Mouse (Mus musculus): ENCODE results near the gene Clec18a. TPM values are rescaled to one million over a fixed set of nuclear protein-coding genes. Genes with fewer than 3 reads are reported as not detected.
"Not testable (repeated sequence)": the region's sequence is repeated elsewhere in the genome, so short reads cannot be mapped to it uniquely, and the experiment has no call there.

The Clec18a gene
- total RNA-seq, 2 experiments from 2014 or later: not detected

- peak; percentile 19 for ATAC-seq (ENCODE audit: poor library complexity, severe bottlenecking)
Measured at GRCm38 (mm10) chr8:111056691-111057293, 35.4 kb downstream of the Clec18a start.

GRCm38 (mm10) chr8:111056158-111056663 is 36.0 kb downstream of the Clec18a start, which contains the start of gene Exosc6:
TSS of gene Exosc6 (plus strand) at chr8:111056339.
- ATAC-seq (ENCODE audit: poor library complexity, severe bottlenecking): peak; percentile 99

GRCm38 (mm10) chr8:111055661-111056060 is 36.6 kb downstream of the Clec18a start:
- no peak for ATAC-seq (ENCODE audit: poor library complexity, severe bottlenecking)

GRCm38 (mm10) chr8:111055031-111055634 is 37.1 kb downstream of the Clec18a start:
- ATAC-seq (ENCODE audit: poor library complexity, severe bottlenecking): no peak

- ATAC-seq (ENCODE audit: poor library complexity, severe bottlenecking): no peak
Measured at GRCm38 (mm10) chr8:111053827-111054518, 38.3 kb downstream of the Clec18a start.

- no peak for ATAC-seq (ENCODE audit: poor library complexity, severe bottlenecking)
Measured at GRCm38 (mm10) chr8:111049106-111049505, 43.1 kb downstream of the Clec18a start.

GRCm38 (mm10) chr8:111048694-111049093 is 43.5 kb downstream of the Clec18a start:
- ATAC-seq (ENCODE audit: poor library complexity, severe bottlenecking): no peak

GRCm38 (mm10) chr8:111044003-111044734 is 48.1 kb downstream of the Clec18a start:
- ATAC-seq (ENCODE audit: poor library complexity, severe bottlenecking): no peak

GRCm38 (mm10) chr8:111042546-111042945 is 49.7 kb downstream of the Clec18a start:
- no peak for ATAC-seq (ENCODE audit: poor library complexity, severe bottlenecking)

GRCm38 (mm10) chr8:111036591-111036990 is 55.6 kb downstream of the Clec18a start:
- ATAC-seq (ENCODE audit: poor library complexity, severe bottlenecking): no peak

- peak; percentile 1; the same call in 1 of the 2 replicates for ATAC-seq (ENCODE audit: poor library complexity, severe bottlenecking)
Measured at GRCm38 (mm10) chr8:111034276-111034675, 58.0 kb downstream of the Clec18a start.

GRCm38 (mm10) chr8:111033482-111034215 is 58.6 kb downstream of the Clec18a start:
- ATAC-seq (ENCODE audit: poor library complexity, severe bottlenecking): peak; percentile 99

GRCm38 (mm10) chr8:111032916-111033315 is 59.3 kb downstream of the Clec18a start, which contains the start of gene Aars:
TSS of gene Aars (plus strand) at chr8:111033144.
- ATAC-seq (ENCODE audit: poor library complexity, severe bottlenecking): no peak

GRCm38 (mm10) chr8:111031572-111031971 is 60.7 kb downstream of the Clec18a start, which contains the start of gene Ddx19b:
TSS of gene Ddx19b (minus strand) at chr8:111031751.
- ATAC-seq (ENCODE audit: poor library complexity, severe bottlenecking): no peak

- no peak for ATAC-seq (ENCODE audit: poor library complexity, severe bottlenecking)
Measured at GRCm38 (mm10) chr8:111030045-111030444, 62.2 kb downstream of the Clec18a start.

GRCm38 (mm10) chr8:111029589-111029988 is 62.6 kb downstream of the Clec18a start:
- ATAC-seq (ENCODE audit: poor library complexity, severe bottlenecking): no peak

- ATAC-seq (ENCODE audit: poor library complexity, severe bottlenecking): peak; percentile 99
Measured at GRCm38 (mm10) chr8:111027391-111027937, 64.8 kb downstream of the Clec18a start.

- not testable (repeated sequence) for ATAC-seq (ENCODE audit: poor library complexity, severe bottlenecking)
Measured at GRCm38 (mm10) chr8:111026609-111027008, 65.6 kb downstream of the Clec18a start.

GRCm38 (mm10) chr8:111010230-111010991 is 81.8 kb downstream of the Clec18a start:
- ATAC-seq (ENCODE audit: poor library complexity, severe bottlenecking): not testable (repeated sequence)

Measured in megakaryocyte, adult 5-6 weeks (primary cell).